Mouse (Mus musculus): ENCODE measurements around the gene Mrpl19.

The Mrpl19 gene

GRCm38 (mm10) chr6:81965296-81966067, at the start of gene Mrpl19:
Gene Mrpl19 (minus strand): TSS chr6:81965958.
- DNase-seq (ENCODE audit: inconsistent age in 2 of 2, low spot score in 1 of 2): peak; percentile 92 to 98

GRCm38 (mm10) chr6:82012392-82012791, 46.6 kb upstream of the Mrpl19 start:
- DNase-seq (ENCODE audit: inconsistent age in 2 of 2, low spot score in 1 of 2): peak in 1 of 2 experiments; percentile 12

GRCm38 (mm10) chr6:81990049-81990810, 24.5 kb upstream of the Mrpl19 start:
- DNase-seq (ENCODE audit: inconsistent age in 2 of 2, low spot score in 1 of 2): peak; percentile 15 to 40

GRCm38 (mm10) chr6:81988341-81988740, 22.6 kb upstream of the Mrpl19 start:
- peak; percentile 13 to 22 for DNase-seq (ENCODE audit: inconsistent age in 2 of 2, low spot score in 1 of 2)

GRCm38 (mm10) chr6:81987580-81987979, 21.8 kb upstream of the Mrpl19 start:
- DNase-seq (ENCODE audit: inconsistent age in 2 of 2, low spot score in 1 of 2): peak; percentile 79 to 80

GRCm38 (mm10) chr6:81987010-81987409, 21.3 kb upstream of the Mrpl19 start:
- peak; percentile 89 to 95 for DNase-seq (ENCODE audit: inconsistent age in 2 of 2, low spot score in 1 of 2)

- DNase-seq (ENCODE audit: inconsistent age in 2 of 2, low spot score in 1 of 2): no peak
Observed at GRCm38 (mm10) chr6:81986599-81986998, 20.8 kb upstream of the Mrpl19 start.

GRCm38 (mm10) chr6:81986171-81986570, 20.4 kb upstream of the Mrpl19 start:
- no peak for DNase-seq (ENCODE audit: inconsistent age in 2 of 2, low spot score in 1 of 2)

GRCm38 (mm10) chr6:81979286-81979685, 13.5 kb upstream of the Mrpl19 start:
- no peak for DNase-seq (ENCODE audit: inconsistent age in 2 of 2, low spot score in 1 of 2)

GRCm38 (mm10) chr6:81975971-81976621, 10.3 kb upstream of the Mrpl19 start:
- DNase-seq (ENCODE audit: inconsistent age in 2 of 2, low spot score in 1 of 2): peak; percentile 68 to 91

- no peak for DNase-seq (ENCODE audit: inconsistent age in 2 of 2, low spot score in 1 of 2)
Observed at GRCm38 (mm10) chr6:81972595-81972994, 6.8 kb upstream of the Mrpl19 start.

- DNase-seq (ENCODE audit: inconsistent age in 2 of 2, low spot score in 1 of 2): no peak
Observed at GRCm38 (mm10) chr6:81971196-81971595, 5.4 kb upstream of the Mrpl19 start.

GRCm38 (mm10) chr6:81966068-81966544, 348 bp upstream of the Mrpl19 start:
- DNase-seq (ENCODE audit: inconsistent age in 2 of 2, low spot score in 1 of 2): no peak

- DNase-seq (ENCODE audit: inconsistent age in 2 of 2, low spot score in 1 of 2): no peak
Observed at GRCm38 (mm10) chr6:81960284-81960683, 5.5 kb downstream of the Mrpl19 start.

- no peak for DNase-seq (ENCODE audit: inconsistent age in 2 of 2, low spot score in 1 of 2)
Observed at GRCm38 (mm10) chr6:81959866-81960265, 5.9 kb downstream of the Mrpl19 start.

- no peak for DNase-seq (ENCODE audit: inconsistent age in 2 of 2, low spot score in 1 of 2)
Observed at GRCm38 (mm10) chr6:81957992-81958391, 7.8 kb downstream of the Mrpl19 start.

- DNase-seq (ENCODE audit: inconsistent age in 2 of 2, low spot score in 1 of 2): no peak
Observed at GRCm38 (mm10) chr6:81956399-81956798, 9.4 kb downstream of the Mrpl19 start.

GRCm38 (mm10) chr6:81955133-81955532, 10.6 kb downstream of the Mrpl19 start:
- DNase-seq (ENCODE audit: inconsistent age in 2 of 2, low spot score in 1 of 2): no peak

GRCm38 (mm10) chr6:81946906-81947305, 18.9 kb downstream of the Mrpl19 start:
- no peak for DNase-seq (ENCODE audit: inconsistent age in 2 of 2, low spot score in 1 of 2)

GRCm38 (mm10) chr6:81944432-81944831, 21.3 kb downstream of the Mrpl19 start:
- no peak for DNase-seq (ENCODE audit: inconsistent age in 2 of 2, low spot score in 1 of 2)

- peak; percentile 64 to 80 for DNase-seq (ENCODE audit: inconsistent age in 2 of 2, low spot score in 1 of 2)
Observed at GRCm38 (mm10) chr6:81943281-81943680, 22.5 kb downstream of the Mrpl19 start.

Data from adrenal gland, adult (tissue).